18 mouse cellular contexts compared by ENCODE assay signal in the genomic region with DNA sequence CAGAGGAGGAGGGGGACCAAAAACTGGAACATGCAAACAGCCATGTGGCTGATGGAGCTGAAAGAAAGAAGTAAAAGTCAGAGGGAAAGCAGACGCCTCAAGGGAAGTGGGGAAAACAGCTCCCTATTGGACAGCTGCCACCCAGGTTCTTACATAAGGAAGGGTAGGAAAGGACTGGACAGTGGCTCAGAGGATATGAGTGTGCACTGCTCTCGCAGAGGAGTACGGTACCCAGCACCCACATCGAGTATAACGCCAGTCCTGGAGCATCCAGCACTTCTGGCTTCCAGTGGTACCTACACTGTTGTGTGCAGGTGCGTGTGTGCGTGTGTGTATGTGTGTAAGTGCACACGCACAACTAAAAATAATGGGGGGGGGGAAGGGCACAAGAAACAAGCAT. TPM values are rescaled to one million over a fixed set of nuclear protein-coding genes. Genes with fewer than 3 reads are reported as not detected.
DNase-seq lines count a peak whose midpoint lies in the region; ATAC-seq lines count a peak whose summit lies in the region.
"Had no signal": no experiment of that assay in that cellular context is flagged by ENCODE, and none has a peak within 500 bp of the region (broad histone marks: within the 10 kb centered on the region; RNA-seq: fewer than 3 reads in every experiment).

No protein-coding gene starts in this region.

- H3K27ac ChIP-seq in hindbrain, embryonic 12.5 days, result no peak overlapping the region
- no peak overlapping the region for H3K27ac ChIP-seq in hindbrain, embryonic 13.5 days
- no peak overlapping the region for H3K27ac ChIP-seq in midbrain, embryonic 12.5 days (replicated peaks)
- H3K27ac ChIP-seq in midbrain, embryonic 16.5 days (ENCODE audit: low read length), result no peak overlapping the region
- no peak overlapping the region for H3K27ac ChIP-seq in limb, embryonic 10.5 days
- H3K27ac ChIP-seq: heart, embryonic 10.5 days; hindbrain, embryonic 14.5 days; kidney, embryonic 15.5 days; limb, embryonic 13.5 days; liver, embryonic 15.5 days; stomach, postnatal 0 days had no signal

- H3K9ac ChIP-seq in hindbrain, embryonic 12.5 days, result no peak overlapping the region
- H3K9ac ChIP-seq in hindbrain, embryonic 13.5 days, result no peak overlapping the region
- H3K9ac ChIP-seq in midbrain, embryonic 12.5 days (replicated peaks), result 0 out of 2 replicates have a peak overlapping the region, but pooled peaks have one; percentile 15
- no peak overlapping the region for H3K9ac ChIP-seq in midbrain, embryonic 16.5 days (ENCODE audit: low read depth, low read length)
- H3K9ac ChIP-seq: hindbrain, embryonic 14.5 days; kidney, embryonic 15.5 days; limb, embryonic 13.5 days; liver, embryonic 15.5 days had no signal

- ATAC-seq in hindbrain, embryonic 12.5 days (ENCODE audit: low FRiP score), result no peak
- no peak for ATAC-seq in hindbrain, embryonic 13.5 days (ENCODE audit: low FRiP score)
- no peak for ATAC-seq in midbrain, embryonic 12.5 days (ENCODE audit: low FRiP score, low read depth)
- ATAC-seq in midbrain, embryonic 16.5 days, result no peak

- 79% methylated on average over 8 of the region's 8 CpGs for WGBS in hindbrain, embryonic 12.5 days
- 70% methylated on average over 8 of the region's 8 CpGs for WGBS in hindbrain, embryonic 13.5 days
- 70% methylated on average over 8 of the region's 8 CpGs for WGBS in midbrain, embryonic 12.5 days
- WGBS in midbrain, embryonic 16.5 days, result 76% methylated on average over 8 of the region's 8 CpGs
- WGBS in limb, embryonic 10.5 days, result 74% methylated on average over 8 of the region's 8 CpGs

- DNase-seq in limb, embryonic 10.5 days (ENCODE audit: low spot score), result peak; percentile 28
- DNase-seq in cerebellum, adult 18-20 months, result no peak
- DNase-seq in thymus, postnatal 25 days, result no peak

- H3K9me3 ChIP-seq in hindbrain, embryonic 12.5 days (replicated peaks), result no peaks in the 10 kb centered on the region
- no peaks in the 10 kb centered on the region for H3K9me3 ChIP-seq in hindbrain, embryonic 13.5 days
- H3K9me3 ChIP-seq in midbrain, embryonic 12.5 days, result no peaks in the 10 kb centered on the region
- H3K9me3 ChIP-seq in midbrain, embryonic 16.5 days (replicated peaks; ENCODE audit: control insufficient read depth, low read length, poor library complexity, severe bottlenecking), result no peaks in the 10 kb centered on the region
- H3K9me3 ChIP-seq in limb, embryonic 10.5 days (replicated peaks), result no peaks in the 10 kb centered on the region
- H3K9me3 ChIP-seq: heart, embryonic 10.5 days; kidney, embryonic 15.5 days; limb, embryonic 13.5 days; liver, embryonic 15.5 days had no signal

- H3K4me1 ChIP-seq in hindbrain, embryonic 12.5 days, result peaks cover 28% of the 10 kb centered on the region
- peaks cover 37% of the 10 kb centered on the region for H3K4me1 ChIP-seq in hindbrain, embryonic 13.5 days (replicated peaks)
- H3K4me1 ChIP-seq in midbrain, embryonic 12.5 days, result peaks cover 31% of the 10 kb centered on the region
- H3K4me1 ChIP-seq in midbrain, embryonic 16.5 days (ENCODE audit: control insufficient read depth, insufficient read depth, low read length), result peaks cover 23% of the 10 kb centered on the region
- peaks cover 21% of the 10 kb centered on the region for H3K4me1 ChIP-seq in limb, embryonic 10.5 days
- H3K4me1 ChIP-seq: liver, embryonic 15.5 days had no signal

- H3K4me2 ChIP-seq in hindbrain, embryonic 12.5 days (replicated peaks), result peak overlapping the region; percentile 29
- H3K4me2 ChIP-seq in hindbrain, embryonic 13.5 days, result no peak overlapping the region
- no peak overlapping the region for H3K4me2 ChIP-seq in midbrain, embryonic 12.5 days (replicated peaks)
- no peak overlapping the region for H3K4me2 ChIP-seq in midbrain, embryonic 16.5 days (ENCODE audit: low read length)
- H3K4me2 ChIP-seq: hindbrain, embryonic 14.5 days; limb, embryonic 13.5 days; liver, embryonic 15.5 days had no signal

- no peaks in the 10 kb centered on the region for H3K36me3 ChIP-seq in hindbrain, embryonic 12.5 days
- no peaks in the 10 kb centered on the region for H3K36me3 ChIP-seq in hindbrain, embryonic 13.5 days
- no peaks in the 10 kb centered on the region for H3K36me3 ChIP-seq in midbrain, embryonic 12.5 days
- no peaks in the 10 kb centered on the region for H3K36me3 ChIP-seq in midbrain, embryonic 16.5 days (ENCODE audit: control insufficient read depth, insufficient read depth, low read length)
- H3K36me3 ChIP-seq in limb, embryonic 10.5 days, result no peaks in the 10 kb centered on the region
- H3K36me3 ChIP-seq: heart, embryonic 10.5 days; kidney, embryonic 15.5 days; limb, embryonic 13.5 days; liver, embryonic 15.5 days had no signal

- peaks cover 6% of the 10 kb centered on the region for H3K27me3 ChIP-seq in hindbrain, embryonic 12.5 days
- H3K27me3 ChIP-seq in hindbrain, embryonic 13.5 days, result no peaks in the 10 kb centered on the region
- H3K27me3 ChIP-seq in midbrain, embryonic 12.5 days, result peaks cover 4% of the 10 kb centered on the region
- H3K27me3 ChIP-seq in midbrain, embryonic 16.5 days (ENCODE audit: control insufficient read depth, insufficient read depth, low read depth, low read length), result no peaks in the 10 kb centered on the region
- peaks cover 39% of the 10 kb centered on the region for H3K27me3 ChIP-seq in limb, embryonic 10.5 days (ENCODE audit: low read depth, poor library complexity, severe bottlenecking)

- H3K4me3 ChIP-seq in hindbrain, embryonic 12.5 days, result no peak overlapping the region
- H3K4me3 ChIP-seq in hindbrain, embryonic 13.5 days, result no peak overlapping the region
- no peak overlapping the region for H3K4me3 ChIP-seq in midbrain, embryonic 12.5 days
- no peak overlapping the region for H3K4me3 ChIP-seq in midbrain, embryonic 16.5 days (ENCODE audit: low read depth, low read length)
- H3K4me3 ChIP-seq in limb, embryonic 10.5 days, result no peak overlapping the region
- H3K4me3 ChIP-seq: heart, embryonic 10.5 days; kidney, embryonic 15.5 days; limb, embryonic 13.5 days; liver, embryonic 15.5 days had no signal

RNA-seq across cellular contexts. Expression of a gene that starts 11.0 kb away (rescaled TPM):
- polyA plus RNA-seq in hindbrain, embryonic 12.5 days (2016; fragmentation: Nextera tagmentation; extraction: Ambion mirVana), result 14.5 and 15.3 TPM in 2 replicates
- polyA plus RNA-seq in hindbrain, embryonic 13.5 days (2015; fragmentation: Nextera tagmentation; extraction: Ambion mirVana), result 8.1 and 9.8 TPM in 2 replicates
- polyA plus RNA-seq in midbrain, embryonic 12.5 days (2016; fragmentation: Nextera tagmentation; extraction: Ambion mirVana), result 11.1 and 11.5 TPM in 2 replicates
- polyA plus RNA-seq in midbrain, embryonic 16.5 days (2015; fragmentation: Nextera tagmentation; extraction: Ambion mirVana), result 0.45 and 1.2 TPM in 2 replicates
- polyA plus RNA-seq in limb, embryonic 10.5 days (2016; fragmentation: Nextera tagmentation; extraction: Ambion mirVana), result not detected in 2 replicates
- polyA plus RNA-seq: activated CD4-positive, CD25-positive, alpha-beta regulatory T cell, adult 4 months; heart, postnatal 0 days; intestine, embryonic 14.5 days; kidney, embryonic 15.5 days; large intestine, adult 2 months; limb, embryonic 13.5 days; liver, embryonic 15.5 days; stomach, postnatal 0 days; thymus, postnatal 0 days had no signal

RNA-seq across cellular contexts. Expression of a gene that starts 18.2 kb away (rescaled TPM):
- polyA plus RNA-seq in hindbrain, embryonic 12.5 days (2016; fragmentation: Nextera tagmentation; extraction: Ambion mirVana), result 60.4 and 68.6 TPM in 2 replicates
- polyA plus RNA-seq in hindbrain, embryonic 13.5 days (2015; fragmentation: Nextera tagmentation; extraction: Ambion mirVana), result 49.4 and 52.1 TPM in 2 replicates
- 56.9 and 60.9 TPM in 2 replicates for polyA plus RNA-seq in midbrain, embryonic 12.5 days (2016; fragmentation: Nextera tagmentation; extraction: Ambion mirVana)
- 43.7 and 44.0 TPM in 2 replicates for polyA plus RNA-seq in midbrain, embryonic 16.5 days (2015; fragmentation: Nextera tagmentation; extraction: Ambion mirVana)
- 28.3 and 29.9 TPM in 2 replicates for polyA plus RNA-seq in limb, embryonic 10.5 days (2016; fragmentation: Nextera tagmentation; extraction: Ambion mirVana)

RNA-seq across cellular contexts. Expression of a gene that starts 35.9 kb away (rescaled TPM):
- 233 and 256 TPM in 2 replicates for polyA plus RNA-seq in hindbrain, embryonic 12.5 days (2016; fragmentation: Nextera tagmentation; extraction: Ambion mirVana)
- 186 and 190 TPM in 2 replicates for polyA plus RNA-seq in hindbrain, embryonic 13.5 days (2015; fragmentation: Nextera tagmentation; extraction: Ambion mirVana)
- 219 and 220 TPM in 2 replicates for polyA plus RNA-seq in midbrain, embryonic 12.5 days (2016; fragmentation: Nextera tagmentation; extraction: Ambion mirVana)
- 209 and 222 TPM in 2 replicates for polyA plus RNA-seq in midbrain, embryonic 16.5 days (2015; fragmentation: Nextera tagmentation; extraction: Ambion mirVana)
- polyA plus RNA-seq in limb, embryonic 10.5 days (2016; fragmentation: Nextera tagmentation; extraction: Ambion mirVana), result 155 and 201 TPM in 2 replicates

RNA-seq across cellular contexts. Expression of a gene that starts 36.2 kb away (rescaled TPM):
- polyA plus RNA-seq in hindbrain, embryonic 12.5 days (2016; fragmentation: Nextera tagmentation; extraction: Ambion mirVana), result 128 and 132 TPM in 2 replicates
- 118 and 128 TPM in 2 replicates for polyA plus RNA-seq in hindbrain, embryonic 13.5 days (2015; fragmentation: Nextera tagmentation; extraction: Ambion mirVana)
- 123 and 128 TPM in 2 replicates for polyA plus RNA-seq in midbrain, embryonic 12.5 days (2016; fragmentation: Nextera tagmentation; extraction: Ambion mirVana)
- polyA plus RNA-seq in midbrain, embryonic 16.5 days (2015; fragmentation: Nextera tagmentation; extraction: Ambion mirVana), result 105 and 107 TPM in 2 replicates
- 83.4 and 95.9 TPM in 2 replicates for polyA plus RNA-seq in limb, embryonic 10.5 days (2016; fragmentation: Nextera tagmentation; extraction: Ambion mirVana)
